Mouse (Mus musculus) testis, adult 2 months (tissue): ENCODE measurements at regions not wholly inside any gene's neighbourhood (a gene's known extent, or its start where the extent isn't known, plus 50 kb on each side); places are given as distances from the start of the nearest gene placed in this dataset.

Source experiments
- H3K27ac ChIP-seq: fragments of 200-500 bp; 2 replicates; pipeline ENCODE4 v1.5.1; 2012; ENCODE audit warnings: low read depth, low read length; ENCODE audit not compliant: control insufficient read depth, insufficient read depth
- H3K27me3 ChIP-seq: fragments of 200-500 bp; 2 replicates; pipeline ENCODE4 v1.6.1; 2012; ENCODE audit warnings: mild to moderate bottlenecking, low read length, moderate library complexity; ENCODE audit not compliant: control insufficient read depth, insufficient read depth
- H3K36me3 ChIP-seq: fragments of 200-500 bp; 2 replicates; pipeline ENCODE4 v1.6.1; 2012; ENCODE audit warnings: mild to moderate bottlenecking, low read length; ENCODE audit not compliant: control insufficient read depth, insufficient read depth
- H3K4me1 ChIP-seq: fragments of 200-500 bp; 2 replicates; pipeline ENCODE4 v1.6.1; 2012; ENCODE audit warnings: low read length; ENCODE audit not compliant: control insufficient read depth, insufficient read depth
- H3K4me3 ChIP-seq: fragments of 200-500 bp; 2 replicates; pipeline ENCODE4 v1.5.1; 2012; ENCODE audit warnings: low read depth, mild to moderate bottlenecking, low read length, moderate library complexity, mixed read lengths; ENCODE audit not compliant: control insufficient read depth
- CTCF ChIP-seq: fragments of 200-500 bp; IDR thresholded peaks from 2 replicates; pipeline ENCODE4 v1.5.1; 2012; ENCODE audit warnings: low read depth, mild to moderate bottlenecking, inconsistent platforms, low read length, moderate library complexity; ENCODE audit not compliant: control insufficient read depth, insufficient read depth, insufficient replicate concordance
- POLR2A ChIP-seq: fragments of 200-500 bp; IDR thresholded peaks from 2 replicates; pipeline ENCODE4 v1.6.1; 2012; ENCODE audit warnings: low read depth, mild to moderate bottlenecking, inconsistent platforms, low read length, moderate library complexity; ENCODE audit not compliant: control insufficient read depth

- no peaks in the 10 kb centered on the region for H3K4me1 ChIP-seq
- no peaks in the 10 kb centered on the region for H3K36me3 ChIP-seq
- no peaks in the 10 kb centered on the region for H3K27me3 ChIP-seq
- no peak overlapping the region for H3K4me3 ChIP-seq
- H3K27ac ChIP-seq = no peak overlapping the region
- TF ChIP-seq CTCF (no peak), POLR2A (no peak)
Observed at GRCm38 (mm10) chr12:5435876-5436275, 60.4 kb upstream of the Klhl29 start.

GRCm38 (mm10) chr12:5434060-5434459, 58.6 kb upstream of the Klhl29 start:
- H3K4me3 ChIP-seq = no peak overlapping the region
- TF ChIP-seq CTCF (no peak), POLR2A (no peak)
- H3K27me3 ChIP-seq = no peaks in the 10 kb centered on the region
- no peaks in the 10 kb centered on the region for H3K4me1 ChIP-seq
- no peaks in the 10 kb centered on the region for H3K36me3 ChIP-seq
- no peak overlapping the region for H3K27ac ChIP-seq

GRCm38 (mm10) chr12:5432688-5433087, 57.2 kb upstream of the Klhl29 start:
- Histone ChIP-seq H3K36me3 (no peaks in the 10 kb centered on the region), H3K4me1 (no peaks in the 10 kb centered on the region), H3K27ac (no peak overlapping the region), H3K4me3 (no peak overlapping the region), H3K27me3 (no peaks in the 10 kb centered on the region)
- TF ChIP-seq POLR2A (no peak), CTCF (no peak)

- no peaks in the 10 kb centered on the region for H3K36me3 ChIP-seq
- no peak overlapping the region for H3K4me3 ChIP-seq
- no peaks in the 10 kb centered on the region for H3K4me1 ChIP-seq
- H3K27ac ChIP-seq = no peak overlapping the region
- H3K27me3 ChIP-seq = no peaks in the 10 kb centered on the region
- no peak for TF ChIP-seq CTCF
- TF ChIP-seq POLR2A = no peak
Observed at GRCm38 (mm10) chr12:5428733-5429132, 53.3 kb upstream of the Klhl29 start.
